Mouse (Mus musculus) frontal cortex, postnatal 14 days (tissue): ENCODE results near the gene Vill.

Experiments used
- DNase-seq, 2 experiments: peaks; one replicate each; pipeline ENCODE4 v3.0.0; 2022; ENCODE audit warnings: low spot score in 2 of 2

The Vill gene

GRCm38 (mm10) chr9:119034676-119035665 is 17.6 kb upstream of the Vill start:
- DNase-seq = no peak

GRCm38 (mm10) chr9:119035836-119036235 is 16.7 kb upstream of the Vill start:
- no peak for DNase-seq

GRCm38 (mm10) chr9:119037076-119037730 is 15.4 kb upstream of the Vill start:
- DNase-seq = no peak

- no peak for DNase-seq
Observed at GRCm38 (mm10) chr9:119038574-119038973, 14.0 kb upstream of the Vill start.

GRCm38 (mm10) chr9:119040101-119040775 is 12.3 kb upstream of the Vill start:
- no peak for DNase-seq

GRCm38 (mm10) chr9:119048182-119048903 is 4.2 kb upstream of the Vill start:
- no peak for DNase-seq

- DNase-seq = no peak
Observed at GRCm38 (mm10) chr9:119051158-119051557, 1.4 kb upstream of the Vill start.

- DNase-seq = no peak
Observed at GRCm38 (mm10) chr9:119053964-119054576, 1.5 kb downstream of the Vill start.

GRCm38 (mm10) chr9:119055336-119055735 is 2.8 kb downstream of the Vill start:
- no peak for DNase-seq

GRCm38 (mm10) chr9:119058245-119058644 is 5.7 kb downstream of the Vill start:
- DNase-seq = no peak

- no peak for DNase-seq
Observed at GRCm38 (mm10) chr9:119060701-119061100, 8.1 kb downstream of the Vill start.

- DNase-seq = no peak
Observed at GRCm38 (mm10) chr9:119063036-119063644, 10.6 kb downstream of the Vill start.

- no peak for DNase-seq
Observed at GRCm38 (mm10) chr9:119064296-119064695, 11.7 kb downstream of the Vill start.

- DNase-seq = peak; percentile 68 to 79
Observed at GRCm38 (mm10) chr9:119067601-119068000, 15.0 kb downstream of the Vill start.

- DNase-seq = no peak
Observed at GRCm38 (mm10) chr9:119068266-119068665, 15.7 kb downstream of the Vill start.

GRCm38 (mm10) chr9:119070173-119070825 is 17.7 kb downstream of the Vill start:
- no peak for DNase-seq

GRCm38 (mm10) chr9:119071786-119072185 is 19.2 kb downstream of the Vill start:
- no peak for DNase-seq

GRCm38 (mm10) chr9:119073184-119073895 is 20.8 kb downstream of the Vill start:
- no peak for DNase-seq

- DNase-seq = no peak
Observed at GRCm38 (mm10) chr9:119075685-119076084, 23.1 kb downstream of the Vill start.
